Mouse (Mus musculus) myocyte (in vitro differentiated cells): ENCODE data around the gene 1600014C23Rik.

ENCODE experiments used
- CEBPB ChIP-seq: IDR thresholded peaks from 2 replicates; pipeline ENCODE4 v1.6.1; 2011; ENCODE audit warnings: mild to moderate bottlenecking, moderate library complexity; ENCODE audit not compliant: poor library complexity, insufficient read depth, severe bottlenecking
- POLR2A ChIP-seq: IDR thresholded peaks from one replicate; pipeline ENCODE4 v1.6.1; 2011; ENCODE audit warnings: low read depth, mild to moderate bottlenecking, control low read depth, moderate library complexity; ENCODE audit not compliant: insufficient read length
- TCF3 ChIP-seq: IDR thresholded peaks from one replicate; pipeline ENCODE4 v1.6.1; 2011; ENCODE audit warnings: low read depth, control low read depth; ENCODE audit not compliant: insufficient read length

GRCm38 (mm10) chr17:45769821-45770220, 36.2 kb upstream of the 1600014C23Rik start:
- TF ChIP-seq POLR2A, result no peak
- no peak for TF ChIP-seq CEBPB
- no peak for TF ChIP-seq TCF3
